Mouse (Mus musculus): ENCODE data around the gene Gm20388. TPM values are rescaled to one million over a fixed set of nuclear protein-coding genes. Genes with fewer than 3 reads are reported as not detected.
A peak's percentile ranks its signal among the peaks of the same experiment; 100 is the strongest.

Gm20388 gene
- polyA plus RNA-seq, 1 experiment from 2014 or later, result not detected

GRCm38 (mm10) chr8:122707184-122707583 lies 2796.5 kb downstream of the Gm20388 start:
- TF ChIP-seq EP300 (optimal IDR thresholded peaks at IDR 0.05) (no peak), CTCF (IDR thresholded peaks at IDR 0.05; ENCODE audit: low read depth) (no peak)
- ATAC-seq (ENCODE audit: low FRiP score, low TSS enrichment), result no peak

GRCm38 (mm10) chr8:122709340-122710111 lies 2798.9 kb downstream of the Gm20388 start:
- Histone ChIP-seq H3K4me1 (replicated peaks; ENCODE audit: control insufficient read depth, insufficient read depth) (no peaks in the 10 kb centered on the region), H3K36me3 (ENCODE audit: control insufficient read depth, insufficient read depth, low read length) (no peaks in the 10 kb centered on the region), H3K4me3 (ENCODE audit: low read depth, low read length) (no peak overlapping the region), H3K27ac (replicated peaks) (no peak overlapping the region), H3K4me2 (replicated peaks; ENCODE audit: low read depth) (no peak overlapping the region), H3K9me3 (ENCODE audit: control insufficient read depth, low read length) (no peaks in the 10 kb centered on the region), H3K9ac (ENCODE audit: low read length) (no peak overlapping the region), H3K27me3 (ENCODE audit: control insufficient read depth, insufficient read depth, low read length) (no peaks in the 10 kb centered on the region)
- 46% methylated on average over 26 of the region's 26 CpGs for WGBS
- TF ChIP-seq EP300 (optimal IDR thresholded peaks at IDR 0.05) (no peak), CTCF (IDR thresholded peaks at IDR 0.05; ENCODE audit: low read depth) (peak; percentile 28; the same call in 1 of the 2 replicates)
- ATAC-seq (ENCODE audit: low FRiP score, low TSS enrichment) (no peak), DNase-seq (ENCODE audit: low spot score) (no peak)

More at GRCm38 (mm10) chr8:122707184-122707583, 2796.5 kb downstream of the Gm20388 start:
- DNase-seq (ENCODE audit: low spot score), result no peak
- Histone ChIP-seq H3K4me1 (replicated peaks; ENCODE audit: control insufficient read depth, insufficient read depth) (no peaks in the 10 kb centered on the region), H3K36me3 (ENCODE audit: control insufficient read depth, insufficient read depth, low read length) (no peaks in the 10 kb centered on the region), H3K4me2 (replicated peaks; ENCODE audit: low read depth) (no peak overlapping the region), H3K9me3 (ENCODE audit: control insufficient read depth, low read length) (no peaks in the 10 kb centered on the region), H3K9ac (ENCODE audit: low read length) (no peak overlapping the region), H3K27me3 (ENCODE audit: control insufficient read depth, insufficient read depth, low read length) (no peaks in the 10 kb centered on the region), H3K4me3 (ENCODE audit: low read depth, low read length) (no peak overlapping the region), H3K27ac (replicated peaks) (no peak overlapping the region)
- 41% methylated on average over 4 of the region's 4 CpGs for WGBS

GRCm38 (mm10) chr8:122711480-122711879 lies 2800.8 kb downstream of the Gm20388 start:
- no peak for TF ChIP-seq CTCF (IDR thresholded peaks at IDR 0.05; ENCODE audit: low read depth)
- TF ChIP-seq EP300 (optimal IDR thresholded peaks at IDR 0.05), result no peak
- Histone ChIP-seq H3K27me3 (ENCODE audit: control insufficient read depth, insufficient read depth, low read length) (no peaks in the 10 kb centered on the region), H3K4me3 (ENCODE audit: low read depth, low read length) (no peak overlapping the region), H3K27ac (replicated peaks) (no peak overlapping the region), H3K9me3 (ENCODE audit: control insufficient read depth, low read length) (no peaks in the 10 kb centered on the region), H3K9ac (ENCODE audit: low read length) (no peak overlapping the region), H3K4me2 (replicated peaks; ENCODE audit: low read depth) (no peak overlapping the region), H3K4me1 (replicated peaks; ENCODE audit: control insufficient read depth, insufficient read depth) (no peaks in the 10 kb centered on the region), H3K36me3 (ENCODE audit: control insufficient read depth, insufficient read depth, low read length) (no peaks in the 10 kb centered on the region)
- DNase-seq (ENCODE audit: low spot score), result no peak
- WGBS, result 62% methylated on average over 3 of the region's 3 CpGs
- ATAC-seq (ENCODE audit: low FRiP score, low TSS enrichment), result no peak

GRCm38 (mm10) chr8:122711891-122712365 lies 2801.3 kb downstream of the Gm20388 start:
- 46% methylated on average over 11 of the region's 11 CpGs for WGBS
- no peaks in the 10 kb centered on the region for H3K27me3 ChIP-seq (ENCODE audit: control insufficient read depth, insufficient read depth, low read length)
- TF ChIP-seq EP300 (optimal IDR thresholded peaks at IDR 0.05) (no peak), CTCF (IDR thresholded peaks at IDR 0.05; ENCODE audit: low read depth) (no peak)
- no peak for ATAC-seq (ENCODE audit: low FRiP score, low TSS enrichment)
- H3K4me1 ChIP-seq (replicated peaks; ENCODE audit: control insufficient read depth, insufficient read depth), result no peaks in the 10 kb centered on the region
- no peak for DNase-seq (ENCODE audit: low spot score)
- no peak overlapping the region for H3K4me2 ChIP-seq (replicated peaks; ENCODE audit: low read depth)
- H3K9ac ChIP-seq (ENCODE audit: low read length), result no peak overlapping the region
- H3K4me3 ChIP-seq (ENCODE audit: low read depth, low read length), result no peak overlapping the region
- no peaks in the 10 kb centered on the region for H3K9me3 ChIP-seq (ENCODE audit: control insufficient read depth, low read length)
- H3K27ac ChIP-seq (replicated peaks), result no peak overlapping the region
- H3K36me3 ChIP-seq (ENCODE audit: control insufficient read depth, insufficient read depth, low read length), result no peaks in the 10 kb centered on the region

GRCm38 (mm10) chr8:122712411-122713156 lies 2801.9 kb downstream of the Gm20388 start:
- H3K27me3 ChIP-seq (ENCODE audit: control insufficient read depth, insufficient read depth, low read length), result no peaks in the 10 kb centered on the region
- no peak overlapping the region for H3K4me2 ChIP-seq (replicated peaks; ENCODE audit: low read depth)
- no peaks in the 10 kb centered on the region for H3K36me3 ChIP-seq (ENCODE audit: control insufficient read depth, insufficient read depth, low read length)
- ATAC-seq (ENCODE audit: low FRiP score, low TSS enrichment), result no peak
- H3K4me1 ChIP-seq (replicated peaks; ENCODE audit: control insufficient read depth, insufficient read depth), result no peaks in the 10 kb centered on the region
- DNase-seq (ENCODE audit: low spot score), result no peak
- H3K27ac ChIP-seq (replicated peaks), result no peak overlapping the region
- H3K9me3 ChIP-seq (ENCODE audit: control insufficient read depth, low read length), result no peaks in the 10 kb centered on the region
- H3K9ac ChIP-seq (ENCODE audit: low read length), result no peak overlapping the region
- no peak overlapping the region for H3K4me3 ChIP-seq (ENCODE audit: low read depth, low read length)
- TF ChIP-seq CTCF (IDR thresholded peaks at IDR 0.05; ENCODE audit: low read depth) (no peak), EP300 (optimal IDR thresholded peaks at IDR 0.05) (no peak)
- 63% methylated on average over 12 of the region's 12 CpGs for WGBS

- no peak overlapping the region for H3K27ac ChIP-seq (replicated peaks)
- no peaks in the 10 kb centered on the region for H3K4me1 ChIP-seq (replicated peaks; ENCODE audit: control insufficient read depth, insufficient read depth)
- no peaks in the 10 kb centered on the region for H3K36me3 ChIP-seq (ENCODE audit: control insufficient read depth, insufficient read depth, low read length)
- DNase-seq (ENCODE audit: low spot score), result no peak
- 87% methylated on average over 5 of the region's 5 CpGs for WGBS
- no peak overlapping the region for H3K4me3 ChIP-seq (ENCODE audit: low read depth, low read length)
- no peak overlapping the region for H3K4me2 ChIP-seq (replicated peaks; ENCODE audit: low read depth)
- H3K9ac ChIP-seq (ENCODE audit: low read length), result no peak overlapping the region
- ATAC-seq (ENCODE audit: low FRiP score, low TSS enrichment), result no peak
- no peaks in the 10 kb centered on the region for H3K27me3 ChIP-seq (ENCODE audit: control insufficient read depth, insufficient read depth, low read length)
- H3K9me3 ChIP-seq (ENCODE audit: control insufficient read depth, low read length), result no peaks in the 10 kb centered on the region
- TF ChIP-seq CTCF (IDR thresholded peaks at IDR 0.05; ENCODE audit: low read depth) (no peak), EP300 (optimal IDR thresholded peaks at IDR 0.05) (no peak)
Observed at GRCm38 (mm10) chr8:122713157-122713518, 2802.5 kb downstream of the Gm20388 start.
